Mouse (Mus musculus) ES-Bruce4 (cell line): ENCODE results near the gene Tbc1d2b.

Experiments
- CTCF ChIP-seq: IDR thresholded peaks from one replicate; pipeline ENCODE4 v1.8.1; 2011; ENCODE audit warnings: low read depth, low read length
- EP300 ChIP-seq: IDR thresholded peaks from 2 replicates; pipeline ENCODE4 v1.6.1; 2011; ENCODE audit warnings: low read depth, low read length; ENCODE audit not compliant: insufficient read depth
- POLR2A ChIP-seq: IDR thresholded peaks from one replicate; pipeline ENCODE4 v1.8.1; 2011; ENCODE audit warnings: low read length; ENCODE audit not compliant: insufficient read depth

DNA sequence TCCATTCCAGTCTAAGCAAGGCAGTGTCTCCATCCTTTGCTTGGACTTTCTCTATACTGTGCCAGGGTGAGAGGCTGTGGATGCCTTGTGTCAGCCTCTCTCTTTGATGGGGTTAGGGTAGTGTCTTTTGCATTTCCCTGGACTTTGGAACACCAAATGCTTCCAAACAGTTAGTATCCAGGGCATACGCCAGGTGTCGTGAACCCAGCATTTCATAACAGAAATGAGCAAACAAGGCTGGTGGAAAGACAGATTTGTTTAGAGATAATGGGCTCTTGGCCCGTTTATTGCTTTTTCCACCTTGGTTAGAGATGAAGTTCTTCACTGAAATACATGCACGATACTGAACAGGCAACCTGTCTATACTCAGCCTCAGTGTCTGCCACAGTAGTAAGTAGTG, 105.0 kb downstream of the Tbc1d2b start:
- no peak for TF ChIP-seq CTCF
- TF ChIP-seq POLR2A = no peak
- TF ChIP-seq EP300 = no peak
